Mouse (Mus musculus): ENCODE results near the gene Trpm8.

DNA sequence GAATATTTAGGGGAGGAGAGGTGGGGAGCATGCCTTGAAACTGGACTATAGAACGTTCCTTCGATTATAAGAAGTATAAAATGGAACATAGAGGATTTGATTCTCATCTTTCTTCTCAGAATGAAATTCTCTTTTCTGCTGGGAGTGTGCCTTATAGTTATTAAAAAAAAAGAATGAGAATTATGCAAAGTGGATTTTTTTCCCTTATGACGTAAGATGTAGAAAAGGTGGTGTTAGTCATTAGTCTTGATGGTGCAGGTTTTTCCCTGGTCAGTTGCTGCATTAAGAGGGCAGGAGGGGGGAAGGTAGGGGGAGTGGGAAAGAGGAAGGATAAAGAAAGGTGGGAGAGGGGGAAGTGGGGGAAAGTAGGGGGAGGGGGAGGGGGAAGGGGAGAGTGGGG lies 4.8 kb downstream of the Trpm8 start:
- TF ChIP-seq CEBPB (IDR thresholded peaks at IDR 0.05; ENCODE audit: insufficient read depth, poor library complexity, severe bottlenecking) (no peak), MYOD1 (IDR thresholded peaks at IDR 0.05; ENCODE audit: control insufficient read depth in 1 of 3, insufficient read length in 2 of 3, low read depth in 2 of 3) (no peak), MAX (IDR thresholded peaks at IDR 0.05; ENCODE audit: low read depth) (no peak), POLR2A (IDR thresholded peaks at IDR 0.05; ENCODE audit: insufficient read length, low read depth) (no peak), TCF3 (IDR thresholded peaks at IDR 0.05; ENCODE audit: insufficient read length, low read depth) (no peak), POLR2AphosphoS2 (IDR thresholded peaks at IDR 0.05; ENCODE audit: insufficient read length, low read depth) (no peak)
